Mouse (Mus musculus) stomach, embryonic 14.5 days (tissue): Measurements from ENCODE around the gene Sptssb. TPM values are rescaled to one million over a fixed set of nuclear protein-coding genes. Genes with fewer than 3 reads are reported as not detected.
A peak's percentile ranks its signal among the peaks of the same experiment; 100 is the strongest.

ENCODE experiments used
- ATAC-seq: fragments of 200-750 bp; cut with Nextera tagmentation; 2 replicates; pipeline ENCODE4 v1.8.0; 2017; ENCODE audit warnings: low read depth, moderate TSS enrichment; ENCODE audit not compliant: insufficient number of reproducible peaks, insufficient read depth, low FRiP score
- H3K27ac ChIP-seq: fragments of 300-500 bp; sonication (generic); 2 replicates; pipeline ENCODE4 v1.5.1; 2014; ENCODE audit warnings: mild to moderate bottlenecking, low read length, moderate library complexity, mixed read lengths
- H3K27me3 ChIP-seq: fragments of 300-500 bp; sonication (generic); 2 replicates; pipeline ENCODE4 v1.6.1; 2014; ENCODE audit warnings: low read length, control low read depth, mixed read lengths; ENCODE audit not compliant: control insufficient read depth, insufficient read depth
- H3K36me3 ChIP-seq: fragments of 300-500 bp; sonication (generic); 2 replicates; pipeline ENCODE4 v1.6.1; 2014; ENCODE audit warnings: mild to moderate bottlenecking, control low read depth, low read length, moderate library complexity, mixed read lengths; ENCODE audit not compliant: control insufficient read depth, insufficient read depth
- H3K4me1 ChIP-seq: fragments of 300-500 bp; sonication (generic); 2 replicates; pipeline ENCODE4 v1.6.1; 2014; ENCODE audit warnings: low read length, control low read depth, mixed read lengths; ENCODE audit not compliant: control insufficient read depth, insufficient read depth
- H3K4me2 ChIP-seq: fragments of 300-500 bp; sonication (generic); replicated peaks from 2 replicates; pipeline ENCODE4 v1.6.1; 2014; ENCODE audit warnings: low read depth, low read length, control low read depth
- H3K4me3 ChIP-seq: fragments of 300-500 bp; sonication (generic); 2 replicates; pipeline ENCODE4 v1.5.1; 2014; ENCODE audit warnings: low read depth, low read length, control low read depth
- H3K9ac ChIP-seq: fragments of 300-500 bp; sonication (generic); replicated peaks from 2 replicates; pipeline ENCODE4 v1.6.1; 2014; ENCODE audit warnings: low read depth, mild to moderate bottlenecking, control low read depth, low read length, moderate library complexity, mixed read lengths
- H3K9me3 ChIP-seq: fragments of 300-500 bp; sonication (generic); 2 replicates; pipeline ENCODE4 v1.6.1; 2016; ENCODE audit warnings: low read depth, low read length, control low read depth; ENCODE audit not compliant: control insufficient read depth
- WGBS: fragments of 180-500 bp; shearing (Covaris S2); extraction: QIAGEN DNeasy Blood & Tissue Kit; methylation state at CpG from one replicate; pipeline ENCODE4 v1.1.7; 2014; 5-methylcytosine and 5-hydroxymethylcytosine counted together
- polyA plus RNA-seq: library from polyadenylated mRNA; unstranded; fragments of >200 nt; fragmentation: Nextera tagmentation; extraction: Ambion mirVana; gene quantifications from 2 replicates; pipeline ENCODE4 v1.2.1, GENCODE M21; 2014

Gene Sptssb
- polyA plus RNA-seq, 1 experiment from 2014 or later = 26.3 TPM

DNA sequence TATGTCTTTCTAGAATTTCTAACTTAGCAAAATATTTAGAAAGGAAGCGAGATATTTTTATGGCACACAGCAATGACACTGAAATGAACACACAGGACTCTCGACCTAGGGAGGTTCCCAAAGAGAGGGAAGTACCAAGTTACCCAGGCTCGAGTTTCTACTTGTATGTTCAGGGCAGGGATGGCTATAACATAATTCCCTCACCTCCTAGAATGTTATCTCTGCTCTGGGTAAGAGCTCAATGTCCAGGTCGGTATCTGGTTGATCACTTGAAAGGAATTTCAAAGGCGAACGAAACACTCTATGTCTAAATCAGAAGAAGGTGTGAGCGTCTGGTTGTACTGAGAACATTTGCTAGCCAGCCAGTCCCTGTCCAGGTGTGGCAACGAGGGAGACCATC lies 10.0 kb upstream of the Sptssb start:
- no peaks in the 10 kb centered on the region for H3K36me3 ChIP-seq
- WGBS = 69% methylated on average over 8 of the region's 8 CpGs

GRCm38 (mm10) chr3:69861789-69862395 lies 2.2 kb upstream of the Sptssb start:
- no peak overlapping the region for H3K9ac ChIP-seq
- no peaks in the 10 kb centered on the region for H3K9me3 ChIP-seq
- H3K27me3 ChIP-seq = no peaks in the 10 kb centered on the region
- ATAC-seq = no peak
- H3K4me1 ChIP-seq = peaks cover 4% of the 10 kb centered on the region; the same call in 1 of the 2 replicates
- H3K36me3 ChIP-seq = no peaks in the 10 kb centered on the region
- WGBS = 51% methylated on average over 9 of the region's 9 CpGs
- peak overlapping the region; percentile 93 for H3K4me2 ChIP-seq
- peak overlapping the region; percentile 52; the same call in 1 of the 2 replicates for H3K27ac ChIP-seq
- peak overlapping the region; percentile 40 for H3K4me3 ChIP-seq

More for the DNA sequence above, 10.0 kb upstream of the Sptssb start:
- no peaks in the 10 kb centered on the region for H3K9me3 ChIP-seq
- H3K4me1 ChIP-seq = 0 out of 2 replicates have a peak, but pooled peaks cover 2% of the 10 kb centered on the region
- ATAC-seq = no peak
- no peak overlapping the region for H3K4me2 ChIP-seq
- no peak overlapping the region for H3K27ac ChIP-seq
- no peak overlapping the region for H3K9ac ChIP-seq
- no peaks in the 10 kb centered on the region for H3K27me3 ChIP-seq
- no peak overlapping the region for H3K4me3 ChIP-seq

- H3K4me2 ChIP-seq = peak overlapping the region; percentile 93
- WGBS = under 1% methylated on average over 40 of the region's 40 CpGs
- no peaks in the 10 kb centered on the region for H3K27me3 ChIP-seq
- H3K4me3 ChIP-seq = peak overlapping the region; percentile 40
- peak overlapping the region; percentile 7; the same call in 1 of the 2 replicates for H3K9ac ChIP-seq
- H3K4me1 ChIP-seq = peaks cover 4% of the 10 kb centered on the region; the same call in 1 of the 2 replicates
- peak overlapping the region; percentile 52; the same call in 1 of the 2 replicates for H3K27ac ChIP-seq
- H3K9me3 ChIP-seq = no peaks in the 10 kb centered on the region
- no peaks in the 10 kb centered on the region for H3K36me3 ChIP-seq
- ATAC-seq = peak; percentile 38; the same call in 1 of the 2 replicates
Measured at GRCm38 (mm10) chr3:69860589-69861521, 1.1 kb upstream of the Sptssb start.

GRCm38 (mm10) chr3:69839485-69839884 lies 20.3 kb downstream of the Sptssb start:
- no peak overlapping the region for H3K4me3 ChIP-seq
- H3K4me2 ChIP-seq = no peak overlapping the region
- ATAC-seq = no peak
- 85% methylated on average over 6 of the region's 6 CpGs for WGBS
- no peak overlapping the region for H3K27ac ChIP-seq
- no peaks in the 10 kb centered on the region for H3K9me3 ChIP-seq
- no peak overlapping the region for H3K9ac ChIP-seq
- no peaks in the 10 kb centered on the region for H3K36me3 ChIP-seq
- H3K4me1 ChIP-seq = no peaks in the 10 kb centered on the region
- H3K27me3 ChIP-seq = no peaks in the 10 kb centered on the region

- Histone ChIP-seq H3K36me3 (no peaks in the 10 kb centered on the region), H3K4me3 (no peak overlapping the region), H3K9ac (no peak overlapping the region), H3K27me3 (no peaks in the 10 kb centered on the region), H3K9me3 (no peaks in the 10 kb centered on the region), H3K27ac (no peak overlapping the region), H3K4me2 (no peak overlapping the region), H3K4me1 (no peaks in the 10 kb centered on the region)
- WGBS = 79% methylated on average over 8 of the region's 8 CpGs
- ATAC-seq = no peak
Measured at GRCm38 (mm10) chr3:69829532-69829931, 30.2 kb downstream of the Sptssb start.

- H3K27ac ChIP-seq = no peak overlapping the region
- no peaks in the 10 kb centered on the region for H3K4me1 ChIP-seq
- H3K9me3 ChIP-seq = no peaks in the 10 kb centered on the region
- H3K4me2 ChIP-seq = no peak overlapping the region
- H3K36me3 ChIP-seq = no peaks in the 10 kb centered on the region
- no peak overlapping the region for H3K9ac ChIP-seq
- H3K4me3 ChIP-seq = no peak overlapping the region
- WGBS = 93% methylated on average over 1 of the region's 1 CpGs
- no peaks in the 10 kb centered on the region for H3K27me3 ChIP-seq
- ATAC-seq = no peak
Measured at GRCm38 (mm10) chr3:69824536-69824935, 35.2 kb downstream of the Sptssb start.

DNA sequence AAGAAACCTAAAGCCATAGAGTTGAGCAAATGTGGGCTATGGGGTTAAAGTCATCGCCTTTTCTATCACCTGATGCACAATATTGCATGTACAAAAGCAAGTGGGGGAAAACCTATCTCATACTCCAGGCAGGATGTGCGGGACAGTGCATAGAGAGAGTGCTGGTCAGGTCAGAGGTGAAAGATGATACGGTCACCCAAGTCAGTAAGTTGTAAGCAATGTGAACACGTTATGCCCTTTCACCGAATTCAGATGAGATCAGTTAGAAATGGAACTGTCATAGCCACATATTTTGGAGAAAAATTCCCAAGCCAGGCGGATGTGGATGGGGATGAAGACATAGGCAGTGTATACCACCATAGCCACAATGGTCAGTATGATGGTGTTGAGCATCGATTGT lies 39.1 kb downstream of the Sptssb start:
- Histone ChIP-seq H3K4me1 (no peaks in the 10 kb centered on the region), H3K27me3 (no peaks in the 10 kb centered on the region), H3K9ac (no peak overlapping the region), H3K4me2 (no peak overlapping the region), H3K36me3 (no peaks in the 10 kb centered on the region), H3K4me3 (no peak overlapping the region), H3K27ac (no peak overlapping the region), H3K9me3 (no peaks in the 10 kb centered on the region)
- WGBS = 82% methylated on average over 7 of the region's 7 CpGs
- no peak for ATAC-seq

- no peaks in the 10 kb centered on the region for H3K9me3 ChIP-seq
- 45% methylated on average over 3 of the region's 3 CpGs for WGBS
- H3K36me3 ChIP-seq = no peaks in the 10 kb centered on the region
- H3K27ac ChIP-seq = no peak overlapping the region
- H3K27me3 ChIP-seq = no peaks in the 10 kb centered on the region
- H3K4me2 ChIP-seq = no peak overlapping the region
- H3K4me1 ChIP-seq = no peaks in the 10 kb centered on the region
- H3K4me3 ChIP-seq = no peak overlapping the region
- ATAC-seq = no peak
- H3K9ac ChIP-seq = no peak overlapping the region
Measured at GRCm38 (mm10) chr3:69819851-69820200, 39.9 kb downstream of the Sptssb start.
